Mouse (Mus musculus) gastrocnemius, adult 8-10 months (tissue): ENCODE results near the gene Nme7. TPM values are rescaled to one million over a fixed set of nuclear protein-coding genes. Genes with fewer than 3 reads are reported as not detected.

Experiments used
- total RNA-seq, 4 experiments: library from RNA; stranded (reverse); gene quantifications; 2 replicates each; pipeline ENCODE4 v1.2.4; 2022

Nme7 gene
- total RNA-seq, 4 experiments from 2014 or later, result 1.2 to 3.5 (median 2.2) TPM

Other genes starting within 250 kb of the Nme7 start
- under 1 TPM in 2 of 4 experiments, not detected in 2; 0.19 to 0.34 TPM for gene Sell, start 242.1 kb upstream of the Nme7 start, total RNA-seq
- gene Selp, start 188.9 kb upstream of the Nme7 start, total RNA-seq, result under 1 TPM; 0.27 to 0.83 (median 0.59) TPM
- under 1 TPM; 0.07 to 0.18 (median 0.13) TPM for gene F5, start 152.3 kb upstream of the Nme7 start, total RNA-seq
- gene Slc19a2, start 55.1 kb upstream of the Nme7 start, total RNA-seq, result 1 to 10 TPM; 3.8 to 4.9 (median 4.5) TPM
- 10 to 100 TPM; 10.6 to 13.1 (median 11.8) TPM for gene Ccdc181, start 28.5 kb upstream of the Nme7 start, total RNA-seq
- 10 to 100 TPM; 23.8 to 26.6 (median 25.8) TPM for gene Blzf1, start 3.4 kb downstream of the Nme7 start, total RNA-seq
- 100 to 1,000 TPM; 111 to 182 (median 171) TPM for gene Atp1b1, start 154.2 kb downstream of the Nme7 start, total RNA-seq